ENCODE assay signal across 19 mouse cellular contexts in the genomic region with DNA sequence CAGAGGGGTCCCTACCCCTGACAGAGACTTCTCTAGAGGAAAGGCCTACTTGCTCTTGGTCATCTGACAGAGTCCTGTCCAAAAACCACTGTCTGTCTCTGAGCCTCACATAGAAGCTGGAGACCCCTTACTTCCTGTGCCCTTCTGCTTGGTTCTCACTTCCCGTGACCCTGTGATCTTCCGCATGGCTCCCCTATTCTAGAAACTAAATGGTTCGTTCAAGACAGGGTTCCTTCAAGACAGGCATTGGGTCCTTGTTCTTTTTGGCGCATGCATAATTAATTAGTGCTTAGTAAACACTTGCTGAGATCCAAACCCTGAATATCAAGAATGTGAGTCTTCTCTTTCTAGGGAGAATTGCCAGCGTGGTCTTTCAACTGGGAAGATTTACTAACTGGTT. TPM values are rescaled to one million over a fixed set of nuclear protein-coding genes. Genes with fewer than 3 reads are reported as not detected.
DNase-seq lines count a peak whose midpoint lies in the region; ATAC-seq and TF ChIP-seq lines count a peak whose summit lies in the region.
"Had no signal": no experiment of that assay in that cellular context is flagged by ENCODE, and none has a peak within 500 bp of the region (broad histone marks: within the 10 kb centered on the region; RNA-seq: fewer than 3 reads in every experiment).

No protein-coding gene starts in this region.

- no peaks in the 10 kb centered on the region for H3K36me3 ChIP-seq in heart, embryonic 10.5 days
- H3K36me3 ChIP-seq in forebrain, embryonic 14.5 days (ENCODE audit: control insufficient read depth, insufficient read depth, low read length): no peaks in the 10 kb centered on the region
- H3K36me3 ChIP-seq: limb, embryonic 12.5 days; midbrain, embryonic 12.5 days; stomach, embryonic 15.5 days had no signal

- H3K4me3 ChIP-seq in heart, embryonic 10.5 days: no peak overlapping the region
- no peak overlapping the region for H3K4me3 ChIP-seq in layer of hippocampus, adult 2 months
- H3K4me3 ChIP-seq in forebrain, embryonic 14.5 days (ENCODE audit: low read depth, low read length): no peak overlapping the region
- H3K4me3 ChIP-seq: limb, embryonic 12.5 days; midbrain, embryonic 12.5 days; myocyte; stomach, embryonic 15.5 days had no signal

- no peaks in the 10 kb centered on the region for H3K9me3 ChIP-seq in heart, embryonic 10.5 days
- no peaks in the 10 kb centered on the region for H3K9me3 ChIP-seq in forebrain, embryonic 14.5 days (replicated peaks; ENCODE audit: control insufficient read depth, low read length)
- H3K9me3 ChIP-seq: limb, embryonic 12.5 days; midbrain, embryonic 12.5 days; stomach, embryonic 15.5 days had no signal

- no peak overlapping the region for H3K9ac ChIP-seq in forebrain, embryonic 14.5 days (ENCODE audit: low read length)
- H3K9ac ChIP-seq: limb, embryonic 12.5 days; midbrain, embryonic 12.5 days; stomach, embryonic 15.5 days had no signal

- no peak overlapping the region for H3K4me2 ChIP-seq in forebrain, embryonic 14.5 days (ENCODE audit: low read length)
- H3K4me2 ChIP-seq: limb, embryonic 12.5 days; midbrain, embryonic 12.5 days; stomach, embryonic 15.5 days had no signal

- peaks cover 32% of the 10 kb centered on the region for H3K4me1 ChIP-seq in heart, embryonic 10.5 days
- H3K4me1 ChIP-seq in forebrain, embryonic 14.5 days (ENCODE audit: control insufficient read depth, insufficient read depth, low read length): peaks cover 7% of the 10 kb centered on the region; the same call in 1 of the 2 replicates

- TF ChIP-seq CTCF in layer of hippocampus, adult 2 months (conservative IDR thresholded peaks at IDR 0.05): no peak

- 63% methylated on average over 5 of the region's 5 CpGs for WGBS in heart, embryonic 10.5 days
- WGBS in forebrain, embryonic 14.5 days: 28% methylated on average over 5 of the region's 5 CpGs

- peak overlapping the region; percentile 64 for H3K27ac ChIP-seq in heart, embryonic 10.5 days
- peak overlapping the region; percentile 65 for H3K27ac ChIP-seq in layer of hippocampus, adult 2 months
- no peak overlapping the region for H3K27ac ChIP-seq in forebrain, embryonic 14.5 days (ENCODE audit: low read depth, low read length)
- H3K27ac ChIP-seq: limb, embryonic 12.5 days; midbrain, embryonic 12.5 days; stomach, embryonic 15.5 days had no signal

- no peaks in the 10 kb centered on the region for H3K27me3 ChIP-seq in heart, embryonic 10.5 days (ENCODE audit: insufficient read depth, poor library complexity, severe bottlenecking)
- no peaks in the 10 kb centered on the region for H3K27me3 ChIP-seq in forebrain, embryonic 14.5 days (replicated peaks; ENCODE audit: control insufficient read depth, insufficient read depth, low read length)
- H3K27me3 ChIP-seq: CH12.LX; limb, embryonic 12.5 days; midbrain, embryonic 12.5 days; stomach, embryonic 15.5 days had no signal

- peak; percentile 37; the same call in 1 of the 2 replicates for ATAC-seq in forebrain, embryonic 14.5 days
- no peak for ATAC-seq in megakaryocyte-erythroid progenitor cell, adult 5-6 weeks (replicated peaks; ENCODE audit: low FRiP score, low TSS enrichment, poor library complexity, severe bottlenecking)

- no peak for DNase-seq in heart, embryonic 10.5 days (ENCODE audit: low spot score)
- DNase-seq in heart, adult 9 months (ENCODE audit: low spot score in 2 of 2): no peak
- DNase-seq in layer of hippocampus, adult 2 months (ENCODE audit: low spot score in 2 of 2): no peak
- DNase-seq in layer of hippocampus, adult 8-10 months (ENCODE audit: low spot score in 2 of 2): no peak
- DNase-seq in R1 (ENCODE audit: low read depth, low spot score): peak; percentile 13
- peak; percentile 29 for DNase-seq in forebrain, embryonic 14.5 days (ENCODE audit: low spot score)
- no peak for DNase-seq in spleen, postnatal 4 days (ENCODE audit: low spot score in 2 of 2)
- DNase-seq: adrenal gland, postnatal 10 days; cerebellum, adult 11-12 months; cerebellum, postnatal 25 days; kidney, adult 11 months; layer of hippocampus, postnatal 36 days; spleen, adult 18-20 months had no signal

RNA-seq across cellular contexts. Expression of gene Zfp277, which starts 14.6 kb away (rescaled TPM):
- polyA plus RNA-seq in heart, embryonic 10.5 days (2016; fragmentation: Nextera tagmentation; extraction: Ambion mirVana): 32.4 and 38.9 TPM in 2 replicates
- total RNA-seq in layer of hippocampus, adult 2 months (2021): 10 to 100 TPM; 24.2 to 26.5 TPM
- 10 to 100 TPM; 26.3 to 28.7 (median 26.9) TPM for total RNA-seq in layer of hippocampus, adult 8-10 months (2022)
- polyA plus RNA-seq in forebrain, embryonic 14.5 days (2014; fragmentation: Nextera tagmentation; extraction: Ambion mirVana): 32.5 and 37.6 TPM in 2 replicates
- total RNA-seq in megakaryocyte-erythroid progenitor cell, adult 5-6 weeks (2014; fragmentation: Nextera tagmentation): 16.7 and 17.5 TPM in 2 replicates
- 25.5 and 34.8 TPM in 2 replicates for total RNA-seq in megakaryocyte-erythroid progenitor cell, adult 5-6 weeks (2017)

RNA-seq across cellular contexts. Expression of gene Dock4, which starts 14.7 kb away (rescaled TPM):
- 7.4 and 10.5 TPM in 2 replicates for polyA plus RNA-seq in heart, embryonic 10.5 days (2016; fragmentation: Nextera tagmentation; extraction: Ambion mirVana)
- total RNA-seq in layer of hippocampus, adult 2 months (2021): 100 to 1,000 TPM; 253 to 265 TPM
- total RNA-seq in layer of hippocampus, adult 8-10 months (2022): 100 to 1,000 TPM; 196 to 242 (median 222) TPM
- polyA plus RNA-seq in forebrain, embryonic 14.5 days (2014; fragmentation: Nextera tagmentation; extraction: Ambion mirVana): 9.7 and 16.9 TPM in 2 replicates
- total RNA-seq in megakaryocyte-erythroid progenitor cell, adult 5-6 weeks (2014; fragmentation: Nextera tagmentation): 0.15 TPM in 1 of 2 replicates, not detected in the other
- total RNA-seq in megakaryocyte-erythroid progenitor cell, adult 5-6 weeks (2017): 0.38 TPM in 1 of 2 replicates, not detected in the other

Comparison
In these comparisons a context has a peak if more than half of its experiments do, and no peak if none do; other contexts are left out.
1. DNase-seq: peak in R1 (single experiment) and forebrain, embryonic 14.5 days (single experiment); none in heart, embryonic 10.5 days (single experiment), heart, adult 9 months (0 of 2), layer of hippocampus, adult 2 months (0 of 2), layer of hippocampus, adult 8-10 months (0 of 2) and spleen, postnatal 4 days (0 of 2).
2. RNA of gene Dock4, which starts 14.7 kb away (total RNA-seq): 253 to 265 TPM in layer of hippocampus, adult 2 months and 196 to 242 TPM in layer of hippocampus, adult 8-10 months; 0.15 to 0.38 TPM in megakaryocyte-erythroid progenitor cell, adult 5-6 weeks; every median in the first group is over 100 times any median in the second.